Mouse (Mus musculus) left cerebral cortex, postnatal 36 days (tissue): ENCODE data around the gene Ankrd27. TPM values are rescaled to one million over a fixed set of nuclear protein-coding genes. Genes with fewer than 3 reads are reported as not detected.

Experiments used
- DNase-seq, 2 experiments: peaks; one replicate each; pipeline ENCODE4 v3.0.0; 2021 to 2022; ENCODE audit warnings: low spot score in 2 of 2, mixed read lengths in 1 of 2
- intact Hi-C: fragments of 180-260 bp; cut with DNase I; formaldehyde crosslinking; loops from one replicate; pipeline ENCODE4 v1.15.1; 2025
- total RNA-seq, 2 experiments: library from RNA; stranded (reverse); gene quantifications; 2 replicates each; pipeline ENCODE4 v1.2.3; 2021

Ankrd27 gene
- total RNA-seq, 2 experiments from 2014 or later: 40.6 to 43.9 TPM

- DNase-seq: no peak
- intact Hi-C loops: no loop called here
These were observed 92.9 kb downstream of the Ankrd27 start for GRCm38 (mm10) chr7:35678976-35679375.

- intact Hi-C loops: loop anchor here (10.0 kb wide), 1 partner anchor 1213 kb away; no protein-coding TSS in a partner anchor
- DNase-seq: no peak
These were observed 95.5 kb downstream of the Ankrd27 start for GRCm38 (mm10) chr7:35681559-35681958.

GRCm38 (mm10) chr7:35683409-35684122 lies 97.5 kb downstream of the Ankrd27 start:
- intact Hi-C loops: loop anchor here (10.0 kb wide), 1 partner anchor 1211 kb away; no protein-coding TSS in a partner anchor
- no peak for DNase-seq

GRCm38 (mm10) chr7:35686216-35686615 lies 100.2 kb downstream of the Ankrd27 start:
- intact Hi-C loops: loop anchor here (5.0 to 10.0 kb wide), 2 partner anchors 66 to 1209 kb away; partner anchors contain the start of gene Dpy19l3
- DNase-seq: no peak

DNA sequence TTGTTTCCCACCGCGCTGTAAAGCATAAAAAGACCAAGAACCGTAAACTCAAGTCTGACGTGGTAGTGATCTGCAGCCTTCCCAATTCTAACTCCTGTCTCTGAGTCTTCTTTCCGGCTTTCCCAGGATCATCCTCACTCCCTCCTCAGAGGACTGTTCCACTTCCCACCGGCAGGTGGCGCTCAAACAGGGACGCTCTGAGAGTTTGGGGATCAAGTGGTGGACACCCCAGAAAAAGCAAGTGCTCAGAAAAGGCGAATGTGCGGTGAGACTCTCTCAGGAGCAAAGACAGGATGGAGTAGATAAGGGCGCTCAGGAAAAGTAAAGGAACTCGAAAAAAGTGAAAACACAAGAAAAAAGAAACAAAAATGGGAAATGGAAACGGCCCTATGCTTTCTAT lies 100.7 kb downstream of the Ankrd27 start:
- intact Hi-C loops: loop anchor here (5.0 to 10.0 kb wide), 2 partner anchors 66 to 1208 kb away; partner anchors contain the start of gene Dpy19l3
- DNase-seq: peak; percentile 38 to 47

- intact Hi-C loops: loop anchor here (5.0 to 10.0 kb wide), 2 partner anchors 65 to 1208 kb away; partner anchors contain the start of gene Dpy19l3
- no peak for DNase-seq
These were observed 101.2 kb downstream of the Ankrd27 start for GRCm38 (mm10) chr7:35687229-35687628.

DNA sequence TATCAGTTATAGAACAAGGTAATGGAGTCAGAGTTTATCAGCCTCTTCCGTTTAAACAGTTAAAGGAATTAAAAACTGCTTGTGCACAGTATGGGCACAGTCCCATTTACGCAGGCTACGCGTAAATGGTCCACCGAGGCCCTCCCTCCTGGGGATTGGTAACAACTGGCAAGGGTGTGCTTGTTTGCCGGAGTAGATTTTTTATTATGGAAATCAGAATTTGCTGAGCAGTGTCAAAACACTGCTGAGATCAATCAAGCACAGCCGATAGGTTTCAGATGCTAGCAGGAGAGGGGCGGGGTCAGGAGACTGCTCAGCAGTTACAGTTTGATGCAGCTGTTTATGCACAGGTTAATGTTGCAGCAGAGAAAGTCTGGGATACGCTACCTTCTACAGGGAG lies 102.2 kb downstream of the Ankrd27 start:
- DNase-seq: no peak
- intact Hi-C loops: loop anchor here (5.0 to 10.0 kb wide), 2 partner anchors 64 to 1207 kb away; partner anchors contain the start of gene Dpy19l3

Other genes with a start within 250 kb of the Ankrd27 start
- 1 to 10 TPM; 5.5 to 7.4 TPM for gene Faap24, start 189.4 kb upstream of the Ankrd27 start, total RNA-seq
- 10 to 100 TPM; 13.0 to 21.6 TPM for gene Cep89, start 189.2 kb upstream of the Ankrd27 start, total RNA-seq
- gene Slc7a9, start 137.4 kb upstream of the Ankrd27 start, total RNA-seq: not detected
- under 1 TPM; 0.29 to 0.94 TPM for gene Tdrd12, start 48.5 kb upstream of the Ankrd27 start, total RNA-seq
- 10 to 100 TPM; 58.8 to 77.6 TPM for gene Nudt19, start 29.9 kb upstream of the Ankrd27 start, total RNA-seq
- gene Rgs9bp, start 662 bp upstream of the Ankrd27 start, total RNA-seq: under 1 TPM; 0.57 TPM
- 10 to 100 TPM; 69.4 to 71.6 TPM for gene Pdcd5, start 61.3 kb downstream of the Ankrd27 start, total RNA-seq
- 10 to 100 TPM; 56.6 to 79.9 TPM for gene Dpy19l3, start 168.2 kb downstream of the Ankrd27 start, total RNA-seq
- 10 to 100 TPM; 29.4 to 33.2 TPM for gene Zfp507, start 216.8 kb downstream of the Ankrd27 start, total RNA-seq